Mouse (Mus musculus) left cerebral cortex, postnatal 4 days (tissue): Measurements from ENCODE around the gene Slc22a30. TPM values are rescaled to one million over a fixed set of nuclear protein-coding genes. Genes with fewer than 3 reads are reported as not detected.
"Not testable (repeated sequence)": the region's sequence is repeated elsewhere in the genome, so short reads cannot be mapped to it uniquely, and the experiment has no call there.

Experiments used
- DNase-seq: peaks from one replicate; pipeline ENCODE4 v3.0.0-alpha.2; 2022
- intact Hi-C: fragments of 180-260 bp; cut with DNase I; formaldehyde crosslinking; loops from one replicate; pipeline ENCODE4 v1.15.1; 2025
- total RNA-seq, 2 experiments: library from RNA; stranded (reverse); gene quantifications; 2 replicates each; pipeline ENCODE4 v1.2.3; 2021

Gene Slc22a30
- total RNA-seq = not detected

GRCm38 (mm10) chr19:8405011-8405410, at the start of gene Slc22a30:
Slc22a30 (minus strand) TSS chr19:8405111.
- intact Hi-C loops, DNase-seq: not testable (repeated sequence)

GRCm38 (mm10) chr19:8448321-8448720, 43.4 kb upstream of the Slc22a30 start:
- no peak for DNase-seq
- intact Hi-C loops = no loop called here

DNA sequence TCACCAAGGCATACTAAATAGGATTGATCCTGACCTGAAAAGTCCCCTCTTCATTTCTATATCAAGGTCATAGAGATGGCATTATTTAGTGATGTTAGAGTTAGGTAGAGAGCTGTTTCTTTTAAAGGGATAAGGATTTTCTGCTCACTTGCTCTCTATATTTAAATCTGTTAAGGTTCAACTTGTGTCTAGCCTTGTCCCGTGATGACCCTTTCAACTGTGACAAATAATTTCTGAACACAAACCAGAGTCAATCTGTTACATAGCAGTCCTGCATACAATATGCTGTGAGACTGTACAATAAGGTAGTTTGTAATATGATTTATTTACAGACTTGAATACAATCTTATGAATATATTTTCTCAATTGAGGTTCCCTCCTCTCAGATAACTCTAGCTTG, 42.6 kb upstream of the Slc22a30 start:
- intact Hi-C loops = no loop called here
- DNase-seq = no peak

GRCm38 (mm10) chr19:8431051-8431662, 26.2 kb upstream of the Slc22a30 start:
- no peak for DNase-seq
- intact Hi-C loops = no loop called here

DNA sequence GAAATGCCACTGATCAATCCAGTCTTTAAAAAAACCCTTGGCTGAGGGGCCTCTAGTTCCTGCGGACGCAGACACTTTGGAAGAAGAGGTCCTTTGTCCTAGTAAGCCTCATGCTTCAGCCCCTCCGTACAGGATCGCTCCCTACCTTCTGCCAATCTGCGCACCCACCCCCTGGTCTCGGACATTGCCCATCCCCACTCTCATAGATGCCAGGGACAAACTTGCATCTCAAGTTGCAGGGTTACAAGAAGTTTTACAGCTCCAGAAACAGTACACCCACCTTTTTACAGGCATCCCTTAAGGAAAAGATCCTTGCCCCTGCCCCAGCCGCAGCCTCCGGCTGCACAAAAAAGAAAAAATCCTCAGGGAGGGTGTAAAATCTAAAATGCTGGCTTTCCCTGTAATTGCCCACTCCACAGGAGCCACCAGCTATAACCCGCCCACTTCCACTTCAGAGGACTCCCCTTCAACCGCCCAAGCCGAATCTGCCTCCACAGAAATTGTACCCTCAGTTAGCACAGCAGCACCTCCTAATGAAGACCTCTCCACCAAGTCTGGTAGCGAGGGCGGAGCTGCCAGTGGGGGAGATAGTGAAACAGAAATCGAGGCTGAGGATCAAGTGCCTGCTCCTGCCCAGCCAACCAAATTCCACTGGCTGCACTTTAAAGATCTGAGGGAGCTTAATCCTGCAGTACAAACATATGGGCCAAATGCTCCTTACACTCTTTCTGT, 2.5 kb upstream of the Slc22a30 start:
- DNase-seq, intact Hi-C loops: not testable (repeated sequence)

Other genes with a start within 250 kb of the Slc22a30 start
- gene Slc22a29, start 186.2 kb downstream of the Slc22a30 start, total RNA-seq = not detected
- gene Slc22a8, start 186.1 kb upstream of the Slc22a30 start, total RNA-seq = 10 to 100 TPM; 16.0 to 17.9 TPM
- 10 to 100 TPM; 12.0 TPM for gene Slc22a6, start 212.9 kb upstream of the Slc22a30 start, total RNA-seq